8 mouse cellular contexts compared by ENCODE assay signal in the genomic region with DNA sequence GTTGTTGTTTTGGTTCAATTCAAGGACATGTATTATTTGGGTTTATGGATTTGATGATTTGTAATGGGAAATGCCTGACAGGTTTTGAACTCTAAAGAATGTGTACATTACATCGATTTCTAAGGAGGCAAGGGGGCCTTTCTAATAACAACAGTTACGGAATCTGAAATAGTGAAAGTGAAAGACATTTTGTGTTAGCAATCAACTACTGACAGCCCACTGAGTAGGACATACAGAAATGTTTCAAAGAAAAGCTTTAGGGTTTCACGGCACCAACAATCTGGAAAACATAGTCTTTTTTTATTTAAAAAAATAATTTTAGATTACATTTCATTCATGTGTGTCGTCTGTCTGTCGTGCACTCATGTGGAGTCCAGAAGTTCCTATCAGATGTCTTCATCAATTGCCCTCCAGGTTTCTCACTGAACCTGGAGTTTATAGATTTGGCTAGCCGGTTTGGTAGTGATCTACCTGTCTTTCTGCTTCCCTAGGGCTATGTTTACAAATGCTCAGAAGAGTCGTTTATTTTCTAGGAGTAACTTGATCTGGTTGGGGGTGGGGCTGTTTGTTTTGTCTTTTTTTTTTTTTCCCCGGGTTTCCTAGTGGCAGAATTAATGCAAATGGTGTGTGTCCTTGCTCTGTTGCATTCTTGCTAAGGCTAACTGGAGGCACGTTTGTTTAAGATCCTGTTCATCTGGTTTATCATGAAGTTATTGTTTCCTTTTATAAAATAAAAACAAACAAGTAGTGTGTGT. TPM values are rescaled to one million over a fixed set of nuclear protein-coding genes. Genes with fewer than 3 reads are reported as not detected.
A peak's percentile ranks its signal among the peaks of the same experiment; 100 is the strongest.
DNase-seq lines count a peak whose midpoint lies in the region; ATAC-seq and TF ChIP-seq lines count a peak whose summit lies in the region.

No protein-coding gene starts in this region.

- no peak for DNase-seq in lung, adult 2 months
- DNase-seq in lung, postnatal 10 days = no peak
- no peak for DNase-seq in frontal cortex, postnatal 14 days (ENCODE audit: low spot score in 2 of 2)
- no peak for DNase-seq in cerebellum, adult 11 months
- DNase-seq in left cerebral cortex, postnatal 4 days = no peak

- no peak overlapping the region for H3K27ac ChIP-seq in embryonic facial prominence, embryonic 12.5 days
- no peak overlapping the region for H3K27ac ChIP-seq in intestine, embryonic 15.5 days
- no peak overlapping the region for H3K27ac ChIP-seq in midbrain, embryonic 13.5 days

- no peaks in the 10 kb centered on the region; the same call in 1 of the 2 replicates for H3K4me1 ChIP-seq in lung, adult 2 months (ENCODE audit: control insufficient read depth, insufficient read depth, low read length)
- H3K4me1 ChIP-seq in embryonic facial prominence, embryonic 12.5 days = no peaks in the 10 kb centered on the region
- H3K4me1 ChIP-seq in intestine, embryonic 15.5 days (replicated peaks) = peaks cover 5% of the 10 kb centered on the region; the same call in 1 of the 2 replicates
- H3K4me1 ChIP-seq in midbrain, embryonic 13.5 days (replicated peaks) = peaks cover 13% of the 10 kb centered on the region

- no peaks in the 10 kb centered on the region for H3K9me3 ChIP-seq in embryonic facial prominence, embryonic 12.5 days
- H3K9me3 ChIP-seq in intestine, embryonic 15.5 days = no peaks in the 10 kb centered on the region
- H3K9me3 ChIP-seq in midbrain, embryonic 13.5 days = no peaks in the 10 kb centered on the region

- ATAC-seq in embryonic facial prominence, embryonic 12.5 days (ENCODE audit: insufficient number of reproducible peaks, insufficient read depth, low FRiP score, low TSS enrichment) = no peak
- ATAC-seq in intestine, embryonic 15.5 days = no peak
- ATAC-seq in midbrain, embryonic 13.5 days = no peak

- no peaks in the 10 kb centered on the region for H3K36me3 ChIP-seq in embryonic facial prominence, embryonic 12.5 days
- peaks cover 3% of the 10 kb centered on the region; the same call in 1 of the 2 replicates for H3K36me3 ChIP-seq in intestine, embryonic 15.5 days
- H3K36me3 ChIP-seq in midbrain, embryonic 13.5 days = no peaks in the 10 kb centered on the region

- peak overlapping the region; percentile 68 for H3K4me2 ChIP-seq in embryonic facial prominence, embryonic 12.5 days (replicated peaks)
- H3K4me2 ChIP-seq in intestine, embryonic 15.5 days (replicated peaks) = peak overlapping the region; percentile 69
- peak overlapping the region; percentile 89; the same call in 1 of the 2 replicates for H3K4me2 ChIP-seq in midbrain, embryonic 13.5 days (replicated peaks)

- no peaks in the 10 kb centered on the region for H3K27me3 ChIP-seq in embryonic facial prominence, embryonic 12.5 days
- H3K27me3 ChIP-seq in intestine, embryonic 15.5 days (replicated peaks) = no peaks in the 10 kb centered on the region
- H3K27me3 ChIP-seq in midbrain, embryonic 13.5 days = peaks cover 2% of the 10 kb centered on the region; the same call in 1 of the 2 replicates

- WGBS in lung, adult 2 months = under 1% methylated on average over 9 of the region's 9 CpGs
- 11% methylated on average over 9 of the region's 9 CpGs for WGBS in embryonic facial prominence, embryonic 12.5 days
- 12% methylated on average over 9 of the region's 9 CpGs for WGBS in intestine, embryonic 15.5 days
- WGBS in midbrain, embryonic 13.5 days = 21% methylated on average over 9 of the region's 9 CpGs

- intact Hi-C loops in left cerebral cortex, postnatal 4 days (cut with DNase I) = no loop called here

- TF ChIP-seq CTCF in lung, adult 2 months (IDR thresholded peaks at IDR 0.05; ENCODE audit: insufficient read depth, low read length) = no peak

- H3K9ac ChIP-seq in embryonic facial prominence, embryonic 12.5 days = no peak overlapping the region
- no peak overlapping the region for H3K9ac ChIP-seq in intestine, embryonic 15.5 days
- no peak overlapping the region for H3K9ac ChIP-seq in midbrain, embryonic 13.5 days (replicated peaks)

- no peak for TF ChIP-seq POLR2A in lung, adult 2 months (IDR thresholded peaks at IDR 0.05; ENCODE audit: borderline replicate concordance, extremely low read depth, low read depth, low read length)

- H3K4me3 ChIP-seq in lung, adult 2 months (replicated peaks; ENCODE audit: extremely low read depth, low read depth, low read length) = peak overlapping the region; percentile 72
- peak overlapping the region; percentile 73; the same call in 1 of the 2 replicates for H3K4me3 ChIP-seq in embryonic facial prominence, embryonic 12.5 days
- H3K4me3 ChIP-seq in intestine, embryonic 15.5 days (replicated peaks) = peak overlapping the region; percentile 93
- H3K4me3 ChIP-seq in midbrain, embryonic 13.5 days (replicated peaks) = peak overlapping the region; percentile 81

RNA-seq across cellular contexts. Expression of a gene that starts 0.8 kb away (rescaled TPM):
- 18.8 and 34.1 TPM in 2 replicates for polyA plus RNA-seq in lung, adult 2 months (2012; rRNA removed)
- polyA plus RNA-seq in embryonic facial prominence, embryonic 12.5 days (2016; fragmentation: Nextera tagmentation; extraction: Ambion mirVana) = 53.9 and 58.6 TPM in 2 replicates
- polyA plus RNA-seq in intestine, embryonic 15.5 days (2015; fragmentation: Nextera tagmentation; extraction: Ambion mirVana) = 227 and 229 TPM in 2 replicates
- polyA plus RNA-seq in midbrain, embryonic 13.5 days (2015; fragmentation: Nextera tagmentation; extraction: Ambion mirVana) = 37.5 and 37.8 TPM in 2 replicates
- 10 to 100 TPM; 28.0 to 31.3 TPM for total RNA-seq in left cerebral cortex, postnatal 4 days (2021)

RNA-seq across cellular contexts. Expression of a gene that starts 46.6 kb away (rescaled TPM):
- polyA plus RNA-seq in lung, adult 2 months (2012; rRNA removed) = 2.8 and 3.6 TPM in 2 replicates
- polyA plus RNA-seq in embryonic facial prominence, embryonic 12.5 days (2016; fragmentation: Nextera tagmentation; extraction: Ambion mirVana) = 22.5 and 23.5 TPM in 2 replicates
- polyA plus RNA-seq in intestine, embryonic 15.5 days (2015; fragmentation: Nextera tagmentation; extraction: Ambion mirVana) = 12.0 and 12.1 TPM in 2 replicates
- 14.2 and 14.7 TPM in 2 replicates for polyA plus RNA-seq in midbrain, embryonic 13.5 days (2015; fragmentation: Nextera tagmentation; extraction: Ambion mirVana)
- total RNA-seq in left cerebral cortex, postnatal 4 days (2021) = 10 to 100 TPM; 17.5 to 19.8 TPM
